Mouse (Mus musculus) ES-Bruce4 (cell line): ENCODE data around the gene Dtnb. TPM values are rescaled to one million over a fixed set of nuclear protein-coding genes. Genes with fewer than 3 reads are reported as not detected.

ENCODE experiments used
- H3K27ac ChIP-seq: 2 replicates; pipeline ENCODE4 v1.5.1; 2012; ENCODE audit warnings: low read length, inconsistent platforms; ENCODE audit not compliant: insufficient read depth
- H3K27me3 ChIP-seq: 2 replicates; pipeline ENCODE4 v1.6.1; 2012; ENCODE audit warnings: mild to moderate bottlenecking, low read length, inconsistent platforms; ENCODE audit not compliant: control insufficient read depth, poor library complexity, insufficient read depth, severe bottlenecking
- H3K36me3 ChIP-seq: 2 replicates; pipeline ENCODE4 v1.6.1; 2012; ENCODE audit warnings: inconsistent platforms, mild to moderate bottlenecking, low read length, moderate library complexity; ENCODE audit not compliant: control insufficient read depth, poor library complexity, insufficient read depth, severe bottlenecking
- H3K4me1 ChIP-seq: one replicate; pipeline ENCODE4 v1.8.1; 2011; ENCODE audit warnings: low read length; ENCODE audit not compliant: control insufficient read depth, insufficient read depth
- H3K4me3 ChIP-seq: 2 replicates; pipeline ENCODE4 v1.5.1; 2011; ENCODE audit warnings: low read depth, mild to moderate bottlenecking, low read length
- H3K9ac ChIP-seq: 2 replicates; pipeline ENCODE4 v1.6.1; 2012; ENCODE audit warnings: low read depth, mild to moderate bottlenecking, inconsistent platforms; ENCODE audit not compliant: poor library complexity, severe bottlenecking
- H3K9me3 ChIP-seq: replicated peaks from 2 replicates; pipeline ENCODE4 v1.6.1; 2012; ENCODE audit warnings: mild to moderate bottlenecking, low read length, inconsistent platforms; ENCODE audit not compliant: control insufficient read depth, poor library complexity, insufficient read depth, severe bottlenecking
- CTCF ChIP-seq: IDR thresholded peaks from one replicate; pipeline ENCODE4 v1.8.1; 2011; ENCODE audit warnings: low read depth, low read length
- EP300 ChIP-seq: IDR thresholded peaks from 2 replicates; pipeline ENCODE4 v1.6.1; 2011; ENCODE audit warnings: low read depth, low read length; ENCODE audit not compliant: insufficient read depth
- POLR2A ChIP-seq: IDR thresholded peaks from one replicate; pipeline ENCODE4 v1.8.1; 2011; ENCODE audit warnings: low read length; ENCODE audit not compliant: insufficient read depth
- polyA plus RNA-seq: library from polyadenylated mRNA; stranded (reverse); fragments of >200 nt; gene quantifications from 2 replicates; pipeline ENCODE4 v1.2.4, GENCODE M21; 2011; ENCODE audit warnings: low read depth; ENCODE audit not compliant: missing spikeins, insufficient read depth, insufficient read length

Dtnb gene
- polyA plus RNA-seq, 1 experiment = 62.1 TPM

GRCm38 (mm10) chr12:3602786-3603185, 30.6 kb downstream of the Dtnb start:
- no peak overlapping the region for H3K4me3 ChIP-seq
- no peaks in the 10 kb centered on the region for H3K9me3 ChIP-seq
- peaks cover 8% of the 10 kb centered on the region for H3K4me1 ChIP-seq
- H3K27ac ChIP-seq = no peak overlapping the region
- no peaks in the 10 kb centered on the region for H3K27me3 ChIP-seq
- H3K36me3 ChIP-seq = no peaks in the 10 kb centered on the region
- peak; percentile 98 for TF ChIP-seq EP300
- no peak for TF ChIP-seq CTCF
- H3K9ac ChIP-seq = no peak overlapping the region

GRCm38 (mm10) chr12:3606202-3606601, 34.0 kb downstream of the Dtnb start:
- H3K27me3 ChIP-seq = no peaks in the 10 kb centered on the region
- H3K4me3 ChIP-seq = peak overlapping the region; percentile 3; the same call in 1 of the 2 replicates
- peak overlapping the region; percentile 89 for H3K27ac ChIP-seq
- no peaks in the 10 kb centered on the region for H3K9me3 ChIP-seq
- H3K36me3 ChIP-seq = no peaks in the 10 kb centered on the region; the same call in none of the 2 replicates
- TF ChIP-seq CTCF (no peak), POLR2A (no peak), EP300 (no peak)
- H3K4me1 ChIP-seq = peaks cover 7% of the 10 kb centered on the region
- no peak overlapping the region for H3K9ac ChIP-seq

- no peak overlapping the region for H3K9ac ChIP-seq
- H3K27me3 ChIP-seq = no peaks in the 10 kb centered on the region
- no peaks in the 10 kb centered on the region for H3K9me3 ChIP-seq
- H3K27ac ChIP-seq = no peak overlapping the region
- TF ChIP-seq EP300 (no peak), POLR2A (no peak), CTCF (no peak)
- H3K4me3 ChIP-seq = no peak overlapping the region
- peaks cover 3% of the 10 kb centered on the region for H3K4me1 ChIP-seq
- H3K36me3 ChIP-seq = peaks cover 2% of the 10 kb centered on the region
Measured at GRCm38 (mm10) chr12:3609747-3610146, 37.6 kb downstream of the Dtnb start.

- no peaks in the 10 kb centered on the region for H3K27me3 ChIP-seq
- no peaks in the 10 kb centered on the region for H3K9me3 ChIP-seq
- H3K36me3 ChIP-seq = peaks cover 2% of the 10 kb centered on the region
- TF ChIP-seq EP300 (no peak), CTCF (no peak), POLR2A (no peak)
- no peak overlapping the region for H3K9ac ChIP-seq
- no peak overlapping the region for H3K27ac ChIP-seq
- no peak overlapping the region for H3K4me3 ChIP-seq
- no peaks in the 10 kb centered on the region for H3K4me1 ChIP-seq
Measured at GRCm38 (mm10) chr12:3611871-3612270, 39.7 kb downstream of the Dtnb start.

GRCm38 (mm10) chr12:3615041-3615440, 42.9 kb downstream of the Dtnb start:
- H3K27me3 ChIP-seq = no peaks in the 10 kb centered on the region
- H3K4me3 ChIP-seq = no peak overlapping the region
- no peak overlapping the region for H3K9ac ChIP-seq
- no peaks in the 10 kb centered on the region for H3K9me3 ChIP-seq
- H3K4me1 ChIP-seq = no peaks in the 10 kb centered on the region
- TF ChIP-seq EP300 (no peak), CTCF (no peak), POLR2A (no peak)
- H3K27ac ChIP-seq = no peak overlapping the region
- H3K36me3 ChIP-seq = peaks cover 2% of the 10 kb centered on the region

GRCm38 (mm10) chr12:3618144-3619020, 46.2 kb downstream of the Dtnb start:
- no peak overlapping the region for H3K4me3 ChIP-seq
- H3K9ac ChIP-seq = no peak overlapping the region
- H3K4me1 ChIP-seq = no peaks in the 10 kb centered on the region
- H3K27me3 ChIP-seq = no peaks in the 10 kb centered on the region
- no peaks in the 10 kb centered on the region for H3K9me3 ChIP-seq
- H3K36me3 ChIP-seq = no peaks in the 10 kb centered on the region; the same call in 1 of the 2 replicates
- H3K27ac ChIP-seq = no peak overlapping the region
- TF ChIP-seq POLR2A (no peak), CTCF (no peak), EP300 (no peak)
